Mouse (Mus musculus) stomach, embryonic 14.5 days (tissue): ENCODE results near the gene Crk. TPM values are rescaled to one million over a fixed set of nuclear protein-coding genes. Genes with fewer than 3 reads are reported as not detected.

Source experiments
- ATAC-seq: fragments of 200-750 bp; cut with Nextera tagmentation; 2 replicates; pipeline ENCODE4 v1.8.0; 2017; ENCODE audit warnings: low read depth, moderate TSS enrichment; ENCODE audit not compliant: insufficient number of reproducible peaks, insufficient read depth, low FRiP score
- H3K27ac ChIP-seq: fragments of 300-500 bp; sonication (generic); 2 replicates; pipeline ENCODE4 v1.5.1; 2014; ENCODE audit warnings: mild to moderate bottlenecking, low read length, moderate library complexity, mixed read lengths
- H3K27me3 ChIP-seq: fragments of 300-500 bp; sonication (generic); 2 replicates; pipeline ENCODE4 v1.6.1; 2014; ENCODE audit warnings: low read length, control low read depth, mixed read lengths; ENCODE audit not compliant: control insufficient read depth, insufficient read depth
- H3K36me3 ChIP-seq: fragments of 300-500 bp; sonication (generic); 2 replicates; pipeline ENCODE4 v1.6.1; 2014; ENCODE audit warnings: mild to moderate bottlenecking, control low read depth, low read length, moderate library complexity, mixed read lengths; ENCODE audit not compliant: control insufficient read depth, insufficient read depth
- H3K4me1 ChIP-seq: fragments of 300-500 bp; sonication (generic); 2 replicates; pipeline ENCODE4 v1.6.1; 2014; ENCODE audit warnings: low read length, control low read depth, mixed read lengths; ENCODE audit not compliant: control insufficient read depth, insufficient read depth
- H3K4me2 ChIP-seq: fragments of 300-500 bp; sonication (generic); replicated peaks from 2 replicates; pipeline ENCODE4 v1.6.1; 2014; ENCODE audit warnings: low read depth, low read length, control low read depth
- H3K4me3 ChIP-seq: fragments of 300-500 bp; sonication (generic); 2 replicates; pipeline ENCODE4 v1.5.1; 2014; ENCODE audit warnings: low read depth, low read length, control low read depth
- H3K9ac ChIP-seq: fragments of 300-500 bp; sonication (generic); replicated peaks from 2 replicates; pipeline ENCODE4 v1.6.1; 2014; ENCODE audit warnings: low read depth, mild to moderate bottlenecking, control low read depth, low read length, moderate library complexity, mixed read lengths
- H3K9me3 ChIP-seq: fragments of 300-500 bp; sonication (generic); 2 replicates; pipeline ENCODE4 v1.6.1; 2016; ENCODE audit warnings: low read depth, low read length, control low read depth; ENCODE audit not compliant: control insufficient read depth
- WGBS: fragments of 180-500 bp; shearing (Covaris S2); extraction: QIAGEN DNeasy Blood & Tissue Kit; methylation state at CpG from one replicate; pipeline ENCODE4 v1.1.7; 2014; 5-methylcytosine and 5-hydroxymethylcytosine counted together
- polyA plus RNA-seq: library from polyadenylated mRNA; unstranded; fragments of >200 nt; fragmentation: Nextera tagmentation; extraction: Ambion mirVana; gene quantifications from 2 replicates; pipeline ENCODE4 v1.2.1, GENCODE M21; 2014

Crk gene
- polyA plus RNA-seq, 1 experiment from 2014 or later: 101 TPM

- WGBS: 49% methylated on average over 3 of the region's 3 CpGs
Observed at GRCm38 (mm10) chr11:75736978-75737377, 57.9 kb downstream of the Crk start.

GRCm38 (mm10) chr11:75737806-75738476, 58.9 kb downstream of the Crk start:
- Histone ChIP-seq H3K4me2 (no peak overlapping the region), H3K36me3 (peaks cover 7% of the 10 kb centered on the region; the same call in 1 of the 2 replicates), H3K27ac (no peak overlapping the region), H3K27me3 (no peaks in the 10 kb centered on the region), H3K4me3 (no peak overlapping the region), H3K4me1 (peaks cover 18% of the 10 kb centered on the region), H3K9me3 (no peaks in the 10 kb centered on the region), H3K9ac (no peak overlapping the region)
- no peak for ATAC-seq
- 57% methylated on average over 2 of the region's 2 CpGs for WGBS

More at GRCm38 (mm10) chr11:75736978-75737377, 57.9 kb downstream of the Crk start:
- Histone ChIP-seq H3K36me3 (peaks cover 7% of the 10 kb centered on the region; the same call in 1 of the 2 replicates), H3K9me3 (no peaks in the 10 kb centered on the region), H3K27me3 (no peaks in the 10 kb centered on the region), H3K9ac (no peak overlapping the region), H3K4me1 (peaks cover 21% of the 10 kb centered on the region), H3K27ac (no peak overlapping the region), H3K4me3 (no peak overlapping the region), H3K4me2 (no peak overlapping the region)
- no peak for ATAC-seq

GRCm38 (mm10) chr11:75738477-75738821, 59.4 kb downstream of the Crk start:
- Histone ChIP-seq H3K9ac (no peak overlapping the region), H3K4me3 (no peak overlapping the region), H3K4me2 (no peak overlapping the region), H3K27me3 (no peaks in the 10 kb centered on the region), H3K27ac (no peak overlapping the region), H3K36me3 (peaks cover 7% of the 10 kb centered on the region; the same call in 1 of the 2 replicates), H3K9me3 (no peaks in the 10 kb centered on the region), H3K4me1 (peaks cover 18% of the 10 kb centered on the region)
- no peak for ATAC-seq
- WGBS: 95% methylated on average over 7 of the region's 7 CpGs

- Histone ChIP-seq H3K27ac (no peak overlapping the region), H3K4me1 (peaks cover 18% of the 10 kb centered on the region), H3K36me3 (peaks cover 7% of the 10 kb centered on the region; the same call in 1 of the 2 replicates), H3K4me2 (no peak overlapping the region), H3K9ac (no peak overlapping the region), H3K9me3 (no peaks in the 10 kb centered on the region), H3K27me3 (no peaks in the 10 kb centered on the region), H3K4me3 (no peak overlapping the region)
- whole genome bisulfite sequencing: 61% methylated on average over 3 of the region's 3 CpGs
- no peak for ATAC-seq
Observed at GRCm38 (mm10) chr11:75740204-75740603, 61.1 kb downstream of the Crk start.

- 67% methylated on average over 3 of the region's 3 CpGs for WGBS
- no peak; the same call in 1 of the 2 replicates for ATAC-seq
- peaks cover 7% of the 10 kb centered on the region; the same call in 1 of the 2 replicates for H3K36me3 ChIP-seq
- no peak overlapping the region for H3K4me3 ChIP-seq
- H3K27ac ChIP-seq: no peak overlapping the region
- H3K27me3 ChIP-seq: no peaks in the 10 kb centered on the region
- no peak overlapping the region for H3K4me2 ChIP-seq
- no peak overlapping the region for H3K9ac ChIP-seq
- peaks cover 9% of the 10 kb centered on the region; the same call in 1 of the 2 replicates for H3K4me1 ChIP-seq
- H3K9me3 ChIP-seq: no peaks in the 10 kb centered on the region
Observed at GRCm38 (mm10) chr11:75741615-75742014, 62.6 kb downstream of the Crk start.

- H3K36me3 ChIP-seq: peaks cover 4% of the 10 kb centered on the region; the same call in 1 of the 2 replicates
- 92% methylated on average over 3 of the region's 3 CpGs for WGBS
- ATAC-seq: no peak
Observed at GRCm38 (mm10) chr11:75744761-75745160, 65.7 kb downstream of the Crk start.

GRCm38 (mm10) chr11:75750537-75750936, 71.5 kb downstream of the Crk start:
- Histone ChIP-seq H3K4me3 (no peak overlapping the region), H3K27me3 (no peaks in the 10 kb centered on the region), H3K9me3 (no peaks in the 10 kb centered on the region), H3K9ac (no peak overlapping the region), H3K36me3 (peaks cover 23% of the 10 kb centered on the region), H3K4me1 (peaks cover 4% of the 10 kb centered on the region; the same call in 1 of the 2 replicates), H3K27ac (no peak overlapping the region), H3K4me2 (no peak overlapping the region)
- WGBS: 81% methylated on average over 1 of the region's 1 CpGs
- no peak for ATAC-seq

More at GRCm38 (mm10) chr11:75744761-75745160, 65.7 kb downstream of the Crk start:
- no peaks in the 10 kb centered on the region for H3K27me3 ChIP-seq
- H3K9me3 ChIP-seq: no peaks in the 10 kb centered on the region
- peaks cover 7% of the 10 kb centered on the region; the same call in 1 of the 2 replicates for H3K4me1 ChIP-seq
- no peak overlapping the region for H3K4me2 ChIP-seq
- H3K4me3 ChIP-seq: no peak overlapping the region
- no peak overlapping the region for H3K27ac ChIP-seq
- no peak overlapping the region for H3K9ac ChIP-seq

GRCm38 (mm10) chr11:75751082-75751481, 72.0 kb downstream of the Crk start:
- no peak for ATAC-seq
- Histone ChIP-seq H3K4me3 (no peak overlapping the region), H3K4me1 (peaks cover 4% of the 10 kb centered on the region; the same call in 1 of the 2 replicates), H3K36me3 (peaks cover 25% of the 10 kb centered on the region), H3K4me2 (no peak overlapping the region), H3K9me3 (no peaks in the 10 kb centered on the region), H3K27ac (no peak overlapping the region), H3K27me3 (no peaks in the 10 kb centered on the region), H3K9ac (no peak overlapping the region)
- WGBS: 73% methylated on average over 4 of the region's 4 CpGs
